16 mouse cellular contexts compared by ENCODE assay signal in the genomic region with DNA sequence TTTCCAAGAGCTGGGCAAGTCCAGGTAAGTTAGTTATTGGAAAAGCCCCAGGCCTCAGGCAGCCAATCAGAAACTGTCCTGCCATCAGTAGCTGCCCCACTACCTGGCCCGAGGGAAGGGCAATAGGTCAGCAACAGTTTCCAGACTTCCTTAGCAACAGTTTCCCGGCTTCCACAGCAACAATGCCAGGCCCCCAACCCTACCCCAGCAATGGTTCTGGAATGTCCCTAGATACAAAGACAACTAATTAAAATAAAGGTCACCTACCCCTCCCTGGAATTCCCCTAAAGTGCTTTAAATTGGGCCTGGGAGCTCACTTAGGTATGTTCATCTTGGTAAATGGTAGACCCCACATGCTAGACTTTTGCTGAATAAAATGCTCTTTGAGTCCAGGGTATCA.
"Had no signal": no experiment of that assay in that cellular context is flagged by ENCODE, and none has a peak within 500 bp of the region (broad histone marks: within the 10 kb centered on the region; RNA-seq: fewer than 3 reads in every experiment).

No protein-coding gene starts in this region.

- H3K36me3 ChIP-seq: neural tube, embryonic 12.5 days; neural tube, embryonic 13.5 days; neural tube, embryonic 15.5 days; stomach, embryonic 15.5 days had no signal

- H3K4me1 ChIP-seq: neural tube, embryonic 12.5 days; neural tube, embryonic 13.5 days; neural tube, embryonic 15.5 days; stomach, embryonic 15.5 days had no signal

- DNase-seq: retina, postnatal 1 day; right cerebral cortex, adult 18-20 months; right cerebral cortex, postnatal 14 days; right cerebral cortex, postnatal 25 days; right cerebral cortex, postnatal 4 days; spleen, adult 18-20 months; thymus, adult 18-20 months; thymus, adult 2 months; thymus, postnatal 14 days; thymus, postnatal 25 days; thymus, postnatal 36 days; thymus, postnatal 4 days had no signal

- H3K27me3 ChIP-seq: neural tube, embryonic 12.5 days; neural tube, embryonic 13.5 days; neural tube, embryonic 15.5 days; stomach, embryonic 15.5 days had no signal

- H3K4me3 ChIP-seq: neural tube, embryonic 12.5 days; neural tube, embryonic 13.5 days; neural tube, embryonic 15.5 days; stomach, embryonic 15.5 days had no signal

- H3K27ac ChIP-seq: neural tube, embryonic 12.5 days; neural tube, embryonic 13.5 days; neural tube, embryonic 15.5 days; stomach, embryonic 15.5 days had no signal

- H3K4me2 ChIP-seq: neural tube, embryonic 12.5 days; neural tube, embryonic 13.5 days; neural tube, embryonic 15.5 days; stomach, embryonic 15.5 days had no signal

- H3K9me3 ChIP-seq: neural tube, embryonic 12.5 days; neural tube, embryonic 13.5 days; neural tube, embryonic 15.5 days; stomach, embryonic 15.5 days had no signal

- H3K9ac ChIP-seq: neural tube, embryonic 12.5 days; neural tube, embryonic 13.5 days; neural tube, embryonic 15.5 days; stomach, embryonic 15.5 days had no signal
